Mouse (Mus musculus) lung, adult 2 months (tissue): ENCODE measurements around the gene Hltf.

Experiments
- CTCF ChIP-seq: fragments of 200-500 bp; IDR thresholded peaks from 2 replicates; pipeline ENCODE4 v1.5.1; 2011; ENCODE audit warnings: mild to moderate bottlenecking, low read length, control low read depth; ENCODE audit not compliant: insufficient read depth
- POLR2A ChIP-seq: fragments of 200-500 bp; IDR thresholded peaks from 2 replicates; pipeline ENCODE4 v1.6.1; 2011; ENCODE audit warnings: low read depth, mild to moderate bottlenecking, control low read depth, low read length, borderline replicate concordance; ENCODE audit errors: extremely low read depth

DNA sequence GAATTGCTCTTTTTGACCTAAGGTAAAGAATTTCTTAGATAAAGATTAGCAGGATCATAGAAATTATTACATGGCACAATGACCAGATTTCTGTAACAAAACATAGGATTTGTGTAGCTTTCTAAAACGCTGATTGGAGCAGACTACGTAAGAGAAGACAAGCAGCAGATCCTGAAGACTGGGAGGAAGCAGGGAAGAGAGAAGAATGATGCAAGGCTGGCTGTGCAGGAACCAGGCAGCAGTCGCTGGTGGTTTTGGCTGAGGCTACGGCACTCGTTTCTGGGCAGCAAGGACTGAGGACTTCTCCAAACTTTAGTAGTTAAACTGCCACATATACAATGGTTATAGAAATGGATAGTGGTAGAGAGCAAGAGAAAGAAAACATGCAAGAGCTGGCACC, 71.9 kb downstream of the Hltf start:
- TF ChIP-seq POLR2A (no peak), CTCF (no peak)
